Mouse (Mus musculus): Measurements from ENCODE around the gene Gpatch4. TPM values are rescaled to one million over a fixed set of nuclear protein-coding genes. Genes with fewer than 3 reads are reported as not detected.

The Gpatch4 gene
- polyA plus RNA-seq, 1 experiment from 2014 or later = 32.8 TPM

DNA sequence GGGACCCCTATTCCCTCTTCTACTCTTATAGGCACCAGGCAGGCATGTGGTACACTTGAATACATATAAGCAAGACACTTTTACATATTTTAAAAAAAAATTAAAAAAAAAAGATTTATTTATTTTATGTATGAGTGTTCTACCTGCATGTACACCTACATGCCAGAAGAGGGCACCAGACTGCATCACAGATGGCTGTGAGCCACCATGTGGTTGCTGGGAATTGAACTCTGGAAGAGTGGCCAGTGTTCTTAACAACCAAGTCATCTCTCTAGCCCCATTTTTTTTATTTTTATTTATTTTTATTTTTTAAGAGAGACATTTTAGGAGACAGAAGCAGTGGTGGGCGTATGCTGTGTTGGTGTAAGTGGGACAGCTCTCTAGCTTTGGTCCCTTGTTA lies 44.8 kb downstream of the Gpatch4 start:
- ChIA-PET POLR2A (interaction anchor here (1.0 kb wide), 1 partner anchor 25 kb away, joined by 3 read pairs; no protein-coding TSS in a partner anchor), CTCF (interaction anchor here (0.5 to 6.0 kb wide), 12 partner anchors 10 to 156 kb away, joined by 3 to 34 read pairs (median 4); partner anchors contain the start of gene Mef2d)
- no peak for DNase-seq (ENCODE audit: low read depth, low spot score)
- no peaks in the 10 kb centered on the region for H3K27me3 ChIP-seq
- in situ Hi-C loops (cut with MboI; ENCODE audit: low pct_unique_long_range_greater_than_20kb) = loop anchor here (5.0 kb wide), 3 partner anchors 45 to 155 kb away; no protein-coding TSS in a partner anchor
- no peak for TF ChIP-seq CTCF (IDR thresholded peaks at IDR 0.05)
- ATAC-seq = no peak

DNA sequence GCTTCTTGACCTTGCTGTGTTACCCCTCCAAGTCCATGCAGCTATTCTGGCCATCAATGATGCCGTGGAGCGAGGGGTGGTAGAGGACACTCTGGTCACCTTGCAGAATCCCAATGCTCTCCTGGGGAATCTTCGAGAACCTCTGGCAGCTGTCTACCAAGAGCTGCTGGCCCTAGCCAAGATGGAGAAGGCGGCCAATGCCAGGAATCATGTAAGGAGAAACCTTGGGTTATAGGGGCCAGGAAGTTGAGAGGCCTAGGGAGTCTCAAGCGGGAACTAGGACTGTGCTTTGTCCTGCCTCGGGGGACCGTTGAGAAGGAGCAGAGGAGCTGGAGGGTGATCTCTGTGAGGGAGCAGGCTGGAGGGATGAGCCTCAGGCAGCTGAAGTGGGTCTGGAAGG lies 47.2 kb downstream of the Gpatch4 start:
- in situ Hi-C loops (cut with MboI; ENCODE audit: low pct_unique_long_range_greater_than_20kb) = no loop called here
- no peak for DNase-seq (ENCODE audit: low read depth, low spot score)
- CTCF ChIA-PET = interaction anchor here (6.0 kb wide), 1 partner anchor 49 kb away, joined by 34 read pairs; the partner anchor contains the start of gene Mef2d
- no peaks in the 10 kb centered on the region for H3K27me3 ChIP-seq
- no peak for TF ChIP-seq CTCF (IDR thresholded peaks at IDR 0.05)
- POLR2A ChIA-PET = interaction anchor here (0.8 kb wide), 1 partner anchor 50 kb away, joined by 3 read pairs; no protein-coding TSS in a partner anchor
- ATAC-seq = no peak

DNA sequence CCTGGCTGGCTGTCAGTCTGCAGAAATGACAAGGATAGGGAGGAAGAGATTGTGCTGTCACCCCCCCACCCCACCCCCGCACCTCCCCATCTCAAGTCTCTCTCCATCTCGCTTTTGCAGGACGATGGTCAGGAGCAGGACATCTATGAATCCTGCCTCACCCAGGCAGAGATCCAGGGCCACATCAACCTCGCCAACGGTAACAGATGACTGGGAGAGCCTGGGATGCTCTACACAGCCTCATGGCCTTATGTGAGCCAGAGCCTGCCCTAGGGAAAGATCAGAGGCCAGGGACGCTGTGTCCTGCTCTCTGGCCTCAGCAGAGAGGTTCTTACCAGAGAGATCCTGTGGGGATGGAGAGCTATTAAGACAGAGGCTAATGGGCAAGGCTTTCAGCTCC lies 47.7 kb downstream of the Gpatch4 start:
- ChIA-PET POLR2A (interaction anchor here (0.6 kb wide), 1 partner anchor 142 kb away, joined by 3 read pairs; no protein-coding TSS in a partner anchor), CTCF (interaction anchor here (6.0 kb wide), 1 partner anchor 49 kb away, joined by 34 read pairs; the partner anchor contains the start of gene Mef2d)
- H3K27me3 ChIP-seq = no peaks in the 10 kb centered on the region
- DNase-seq (ENCODE audit: low read depth, low spot score) (no peak), ATAC-seq (no peak)
- in situ Hi-C loops (cut with MboI; ENCODE audit: low pct_unique_long_range_greater_than_20kb) = no loop called here
- TF ChIP-seq CTCF (IDR thresholded peaks at IDR 0.05) = no peak

DNA sequence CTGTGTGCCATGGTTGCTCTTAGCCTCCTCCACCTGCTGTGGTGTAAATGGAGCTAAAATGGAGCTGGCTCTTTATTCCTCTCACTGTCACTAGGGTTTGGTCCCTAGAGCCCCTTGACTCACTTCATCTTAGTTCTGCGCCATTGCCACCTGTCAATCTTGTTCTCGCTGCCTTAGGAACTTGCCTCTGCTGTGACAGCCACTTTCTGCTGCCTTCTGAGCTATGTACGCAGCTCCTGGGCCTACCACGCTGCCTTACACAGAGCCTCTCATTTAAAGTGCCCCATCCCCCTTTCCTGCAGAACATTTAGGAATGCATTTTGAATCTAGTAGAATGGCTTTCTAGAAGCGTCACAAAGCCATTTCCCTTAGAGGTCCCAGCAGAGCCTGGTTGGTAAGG lies 51.2 kb downstream of the Gpatch4 start:
- CTCF ChIA-PET = interaction anchor here (1.2 to 1.6 kb wide), 3 partner anchors 11 to 149 kb away, joined by 3 to 5 read pairs (median 3); no protein-coding TSS in a partner anchor
- DNase-seq (ENCODE audit: low read depth, low spot score) (no peak), ATAC-seq (no peak)
- no peak for TF ChIP-seq CTCF (IDR thresholded peaks at IDR 0.05)
- in situ Hi-C loops (cut with MboI; ENCODE audit: low pct_unique_long_range_greater_than_20kb) = no loop called here
- no peaks in the 10 kb centered on the region for H3K27me3 ChIP-seq
- POLR2A ChIA-PET = interaction anchor here (0.5 to 1.4 kb wide), 2 partner anchors 33 to 50 kb away, joined by 3 to 4 read pairs; no protein-coding TSS in a partner anchor

DNA sequence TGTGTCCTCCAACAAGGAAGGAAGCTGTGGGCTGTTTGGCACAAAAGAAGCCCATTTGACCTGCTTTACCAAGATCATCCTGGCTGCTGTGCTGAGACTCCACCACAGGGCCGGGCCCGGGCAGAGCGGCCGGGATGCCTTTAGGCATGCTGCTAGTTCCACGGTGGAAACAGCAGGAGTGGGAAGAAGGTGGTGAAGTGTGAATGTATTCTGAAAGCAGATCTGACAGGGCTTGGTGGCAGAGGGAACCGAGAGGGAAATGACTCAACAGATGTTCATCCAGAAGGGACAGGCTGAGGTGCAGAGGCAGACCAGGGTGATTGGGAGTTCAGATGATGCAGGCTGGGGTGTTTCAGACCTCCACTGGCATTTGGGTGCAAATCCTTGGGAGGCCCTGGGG lies 54.8 kb downstream of the Gpatch4 start:
- ChIA-PET CTCF (interaction anchor here (0.8 to 1.8 kb wide), 3 partner anchors 10 to 34 kb away, joined by 3 to 5 read pairs (median 4); no protein-coding TSS in a partner anchor), POLR2A (interaction anchor here (0.7 to 1.2 kb wide), 2 partner anchors 10 to 102 kb away, joined by 3 to 7 read pairs; no protein-coding TSS in a partner anchor)
- in situ Hi-C loops (cut with MboI; ENCODE audit: low pct_unique_long_range_greater_than_20kb) = no loop called here
- no peaks in the 10 kb centered on the region for H3K27me3 ChIP-seq
- DNase-seq (ENCODE audit: low read depth, low spot score) (no peak), ATAC-seq (no peak)
- no peak for TF ChIP-seq CTCF (IDR thresholded peaks at IDR 0.05)

DNA sequence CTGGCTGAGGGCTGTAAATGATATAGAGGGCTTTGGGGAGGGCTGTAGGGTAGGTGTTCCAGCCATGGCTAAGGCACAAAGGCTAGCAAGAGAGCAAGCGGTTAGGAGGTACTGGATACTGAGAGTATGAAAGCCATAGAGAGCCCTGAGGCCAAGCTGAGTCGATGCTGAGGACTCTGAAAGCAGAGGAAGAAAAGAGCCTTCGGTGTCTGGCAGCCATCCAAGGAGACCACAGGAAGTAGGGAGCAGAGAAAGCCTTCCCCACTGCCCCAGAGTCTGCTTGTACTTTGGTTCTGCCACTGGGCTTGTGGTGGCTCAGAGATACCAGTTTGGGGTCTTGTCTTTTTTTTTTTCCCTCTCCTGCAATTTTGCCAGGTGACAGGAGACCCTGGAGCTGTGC lies 57.3 kb downstream of the Gpatch4 start:
- ChIA-PET CTCF (interaction anchor here (1.2 to 1.4 kb wide), 2 partner anchors 33 to 38 kb away, joined by 4 to 5 read pairs; no protein-coding TSS in a partner anchor), POLR2A (interaction anchor here (0.6 to 0.8 kb wide), 3 partner anchors 11 to 54 kb away, joined by 3 to 4 read pairs (median 3); no protein-coding TSS in a partner anchor)
- no peak for TF ChIP-seq CTCF (IDR thresholded peaks at IDR 0.05)
- DNase-seq (ENCODE audit: low read depth, low spot score) = no peak
- H3K27me3 ChIP-seq = no peaks in the 10 kb centered on the region
- in situ Hi-C loops (cut with MboI; ENCODE audit: low pct_unique_long_range_greater_than_20kb) = no loop called here
- ATAC-seq = no peak

DNA sequence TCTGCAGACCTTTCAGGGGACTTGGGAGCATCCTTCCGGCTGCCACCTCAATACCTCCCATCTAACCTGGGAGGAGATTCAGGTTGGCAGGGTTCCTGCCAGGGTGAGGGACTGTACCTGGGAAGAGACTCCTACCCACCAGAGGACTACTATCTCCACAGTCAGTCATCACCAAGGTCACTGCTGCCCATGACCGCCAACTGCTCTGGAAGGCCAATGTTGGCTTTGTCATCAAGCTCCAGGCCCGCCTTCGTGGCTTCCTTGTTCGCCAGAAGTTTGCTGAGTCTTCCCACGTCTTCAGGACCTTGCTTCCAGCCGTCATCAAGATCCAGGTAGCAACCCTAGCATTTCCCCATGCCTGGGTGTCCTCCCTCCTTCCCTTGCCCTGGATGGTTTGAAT lies 58.8 kb downstream of the Gpatch4 start:
- in situ Hi-C loops (cut with MboI; ENCODE audit: low pct_unique_long_range_greater_than_20kb) = no loop called here
- TF ChIP-seq CTCF (IDR thresholded peaks at IDR 0.05) = no peak
- POLR2A ChIA-PET = no interaction called here
- no peaks in the 10 kb centered on the region for H3K27me3 ChIP-seq
- DNase-seq (ENCODE audit: low read depth, low spot score) (no peak), ATAC-seq (no peak)
- CTCF ChIA-PET = interaction anchor here (1.0 to 1.1 kb wide), 2 partner anchors 29 to 37 kb away, joined by 3 read pairs; no protein-coding TSS in a partner anchor

DNA sequence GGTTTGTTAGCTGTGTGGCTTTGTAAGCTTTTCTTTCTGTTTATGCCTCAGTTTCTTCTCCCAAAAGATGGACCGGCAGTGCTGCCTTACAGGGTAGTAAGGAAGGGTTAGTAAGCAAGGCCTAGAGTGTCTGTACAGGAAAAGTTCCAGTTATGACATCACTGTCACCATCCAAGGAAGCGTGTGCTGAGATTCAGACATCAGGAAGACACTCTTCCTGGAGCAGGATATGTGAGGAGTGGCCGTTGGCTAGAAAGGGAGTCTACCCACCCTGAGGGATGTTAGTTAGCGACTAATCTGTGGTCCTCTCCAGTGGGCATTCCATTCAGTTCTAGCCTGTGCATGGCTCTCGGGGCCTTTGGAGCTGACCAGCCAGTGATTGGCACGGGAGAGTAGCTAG lies 59.3 kb downstream of the Gpatch4 start:
- DNase-seq (ENCODE audit: low read depth, low spot score) (no peak), ATAC-seq (no peak)
- in situ Hi-C loops (cut with MboI; ENCODE audit: low pct_unique_long_range_greater_than_20kb) = no loop called here
- no peaks in the 10 kb centered on the region for H3K27me3 ChIP-seq
- ChIA-PET POLR2A (no interaction called here), CTCF (interaction anchor here (1.0 kb wide), 1 partner anchor 36 kb away, joined by 3 read pairs; no protein-coding TSS in a partner anchor)
- TF ChIP-seq CTCF (IDR thresholded peaks at IDR 0.05) = no peak

DNA sequence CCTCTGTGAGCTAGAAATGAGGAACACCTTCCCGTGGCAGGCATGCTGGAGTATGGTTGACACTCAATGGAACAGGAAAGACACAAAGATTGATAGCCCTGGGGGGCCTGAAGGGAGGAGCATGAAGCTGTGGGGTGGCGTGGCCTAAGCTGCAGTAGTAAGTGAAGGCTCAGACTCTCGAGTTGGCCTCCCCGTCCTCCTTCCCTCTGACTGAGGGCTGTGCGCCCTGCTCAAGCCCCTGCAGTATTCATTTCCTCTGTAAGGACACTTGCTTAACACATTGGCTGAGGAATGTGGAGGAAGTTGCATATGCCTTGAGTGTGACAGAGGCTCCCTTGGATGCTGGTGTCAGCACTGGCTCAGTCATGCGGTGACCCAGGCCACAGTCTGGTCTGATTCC lies 59.7 kb downstream of the Gpatch4 start:
- ChIA-PET CTCF (no interaction called here), POLR2A (interaction anchor here (1.3 kb wide), 1 partner anchor 9 kb away, joined by 3 read pairs; no protein-coding TSS in a partner anchor)
- H3K27me3 ChIP-seq = no peaks in the 10 kb centered on the region
- no peak for TF ChIP-seq CTCF (IDR thresholded peaks at IDR 0.05)
- ATAC-seq = no peak
- no peak for DNase-seq (ENCODE audit: low read depth, low spot score)
- in situ Hi-C loops (cut with MboI; ENCODE audit: low pct_unique_long_range_greater_than_20kb) = no loop called here

Other genes starting within 250 kb of the Gpatch4 start
- not detected for gene Ntrk1, start 247.9 kb upstream of the Gpatch4 start, polyA plus RNA-seq (2021)
- gene Insrr, start 246.2 kb upstream of the Gpatch4 start, polyA plus RNA-seq (2021) = 0.06 TPM
- 2.8 TPM for gene Pear1, start 218.8 kb upstream of the Gpatch4 start, polyA plus RNA-seq (2021)
- gene Sh2d2a, start 196.4 kb upstream of the Gpatch4 start, polyA plus RNA-seq (2021) = not detected
- 72.2 TPM for gene Prcc, start 157.5 kb upstream of the Gpatch4 start, polyA plus RNA-seq (2021)
- gene Hdgf, start 136.8 kb upstream of the Gpatch4 start, polyA plus RNA-seq (2021) = 503 TPM
- gene Mrpl24, start 123.6 kb upstream of the Gpatch4 start, polyA plus RNA-seq (2021) = 166 TPM
- 38.5 TPM for gene Isg20l2, start 112.8 kb upstream of the Gpatch4 start, polyA plus RNA-seq (2021)
- gene Rrnad1, start 112.4 kb upstream of the Gpatch4 start, polyA plus RNA-seq (2021) = 24.6 TPM
- gene Crabp2, start 94.4 kb upstream of the Gpatch4 start, polyA plus RNA-seq (2021) = 0.59 TPM
- 45.0 TPM for gene Nes, start 72.0 kb upstream of the Gpatch4 start, polyA plus RNA-seq (2021)
- gene Bcan, start 42.9 kb upstream of the Gpatch4 start, polyA plus RNA-seq (2021) = 0.28 TPM
- gene Hapln2, start 15.5 kb upstream of the Gpatch4 start, polyA plus RNA-seq (2021) = 0.32 TPM
- gene Naxe, start 15.4 kb downstream of the Gpatch4 start, polyA plus RNA-seq (2021) = 198 TPM
- not detected for gene Ttc24, start 35.2 kb downstream of the Gpatch4 start, polyA plus RNA-seq (2021)
- 55.8 TPM for gene Iqgap3, start 38.9 kb downstream of the Gpatch4 start, polyA plus RNA-seq (2021)
- gene Mef2d, start 99.3 kb downstream of the Gpatch4 start, polyA plus RNA-seq (2021) = 62.7 TPM
- gene Rhbg, start 211.6 kb downstream of the Gpatch4 start, polyA plus RNA-seq (2021) = not detected
- gene Gm38392, start 244.1 kb downstream of the Gpatch4 start, polyA plus RNA-seq (2021) = 0.19 TPM

Measured in Patski (cell line).